Mouse (Mus musculus) layer of hippocampus, adult 2 months (tissue): ENCODE results near the gene Synj1. TPM values are rescaled to one million over a fixed set of nuclear protein-coding genes. Genes with fewer than 3 reads are reported as not detected.

Source experiments
- DNase-seq, 2 experiments: peaks; one replicate each; pipeline ENCODE4 v3.0.0; 2022; ENCODE audit warnings: low spot score in 2 of 2
- H3K27ac ChIP-seq: fragments of 200-600 bp; 2 replicates; pipeline ENCODE4 v1.8.1; 2022
- H3K4me3 ChIP-seq: fragments of 200-600 bp; 2 replicates; pipeline ENCODE4 v1.8.1; 2022; ENCODE audit warnings: mild to moderate bottlenecking
- CTCF ChIP-seq: fragments of 200-600 bp; conservative IDR thresholded peaks from 2 replicates; pipeline ENCODE4 v1.8.1; 2022; ENCODE audit warnings: antibody characterized with exemption, mild to moderate bottlenecking, moderate library complexity
- total RNA-seq, 2 experiments: library from RNA; stranded (reverse); gene quantifications; 2 replicates each; pipeline ENCODE4 v1.2.3; 2021

Gene Synj1
- total RNA-seq, 2 experiments from 2014 or later: 424 to 431 TPM

- peak; percentile 52 for TF ChIP-seq CTCF
- no peak overlapping the region for H3K4me3 ChIP-seq
- DNase-seq: peak in 1 of 2 experiments; percentile 40
- peak overlapping the region; percentile 39; the same call in 1 of the 2 replicates for H3K27ac ChIP-seq
These were observed 89.5 kb downstream of the Synj1 start for GRCm38 (mm10) chr16:90921471-90922159.

GRCm38 (mm10) chr16:90917156-90917555, 94.0 kb downstream of the Synj1 start:
- Histone ChIP-seq H3K27ac (no peak overlapping the region), H3K4me3 (no peak overlapping the region)
- no peak for DNase-seq
- no peak for TF ChIP-seq CTCF

- no peak for TF ChIP-seq CTCF
These were observed 95.0 kb downstream of the Synj1 start for GRCm38 (mm10) chr16:90916040-90916481.

GRCm38 (mm10) chr16:90911766-90912165, 99.3 kb downstream of the Synj1 start:
- DNase-seq: no peak
- no peak for TF ChIP-seq CTCF
- H3K4me3 ChIP-seq: no peak overlapping the region
- H3K27ac ChIP-seq: no peak overlapping the region

More at GRCm38 (mm10) chr16:90916040-90916481, 95.0 kb downstream of the Synj1 start:
- no peak overlapping the region for H3K27ac ChIP-seq
- H3K4me3 ChIP-seq: no peak overlapping the region; the same call in 1 of the 2 replicates
- no peak for DNase-seq

GRCm38 (mm10) chr16:90910855-90911533, 100.1 kb downstream of the Synj1 start:
- no peak for TF ChIP-seq CTCF
- DNase-seq: no peak
- Histone ChIP-seq H3K4me3 (no peak overlapping the region), H3K27ac (no peak overlapping the region)

- DNase-seq: no peak
- H3K4me3 ChIP-seq: no peak overlapping the region
- TF ChIP-seq CTCF: no peak
- no peak overlapping the region for H3K27ac ChIP-seq
These were observed 103.9 kb downstream of the Synj1 start for GRCm38 (mm10) chr16:90907250-90907649.

GRCm38 (mm10) chr16:90903300-90903699, 107.8 kb downstream of the Synj1 start:
- no peak for TF ChIP-seq CTCF
- DNase-seq: no peak

GRCm38 (mm10) chr16:90901364-90901763, 109.7 kb downstream of the Synj1 start:
- H3K4me3 ChIP-seq: no peak overlapping the region
- H3K27ac ChIP-seq: no peak overlapping the region
- DNase-seq: no peak
- TF ChIP-seq CTCF: no peak

More at GRCm38 (mm10) chr16:90903300-90903699, 107.8 kb downstream of the Synj1 start:
- no peak overlapping the region for H3K27ac ChIP-seq
- H3K4me3 ChIP-seq: no peak overlapping the region

GRCm38 (mm10) chr16:90899498-90899897, 111.6 kb downstream of the Synj1 start:
- TF ChIP-seq CTCF: no peak
- Histone ChIP-seq H3K27ac (no peak overlapping the region), H3K4me3 (no peak overlapping the region)
- no peak for DNase-seq

GRCm38 (mm10) chr16:90897651-90898050, 113.5 kb downstream of the Synj1 start:
- no peak overlapping the region for H3K4me3 ChIP-seq
- H3K27ac ChIP-seq: no peak overlapping the region
- no peak for TF ChIP-seq CTCF

GRCm38 (mm10) chr16:90893792-90894191, 117.3 kb downstream of the Synj1 start:
- H3K27ac ChIP-seq: no peak overlapping the region
- H3K4me3 ChIP-seq: no peak overlapping the region
- DNase-seq: no peak
- no peak for TF ChIP-seq CTCF

More at GRCm38 (mm10) chr16:90897651-90898050, 113.5 kb downstream of the Synj1 start:
- no peak for DNase-seq

- TF ChIP-seq CTCF: no peak
- H3K27ac ChIP-seq: peak overlapping the region; percentile 55; the same call in 1 of the 2 replicates
- no peak for DNase-seq
- H3K4me3 ChIP-seq: peak overlapping the region; percentile 17; the same call in 1 of the 2 replicates
These were observed 118.1 kb downstream of the Synj1 start for GRCm38 (mm10) chr16:90893019-90893418.

- no peak overlapping the region for H3K27ac ChIP-seq
- H3K4me3 ChIP-seq: no peak overlapping the region
- DNase-seq: peak in 1 of 2 experiments; percentile 11
- TF ChIP-seq CTCF: no peak
These were observed 119.0 kb downstream of the Synj1 start for GRCm38 (mm10) chr16:90892081-90892480.

- H3K27ac ChIP-seq: no peak overlapping the region
- no peak for TF ChIP-seq CTCF
- DNase-seq: no peak
- no peak overlapping the region for H3K4me3 ChIP-seq
These were observed 119.5 kb downstream of the Synj1 start for GRCm38 (mm10) chr16:90891601-90892000.
